Mouse (Mus musculus): ENCODE results near the gene Gda. TPM values are rescaled to one million over a fixed set of nuclear protein-coding genes. Genes with fewer than 3 reads are reported as not detected.

Gene Gda
- polyA plus RNA-seq, 1 experiment from 2014 or later, result 0.15 TPM

DNA sequence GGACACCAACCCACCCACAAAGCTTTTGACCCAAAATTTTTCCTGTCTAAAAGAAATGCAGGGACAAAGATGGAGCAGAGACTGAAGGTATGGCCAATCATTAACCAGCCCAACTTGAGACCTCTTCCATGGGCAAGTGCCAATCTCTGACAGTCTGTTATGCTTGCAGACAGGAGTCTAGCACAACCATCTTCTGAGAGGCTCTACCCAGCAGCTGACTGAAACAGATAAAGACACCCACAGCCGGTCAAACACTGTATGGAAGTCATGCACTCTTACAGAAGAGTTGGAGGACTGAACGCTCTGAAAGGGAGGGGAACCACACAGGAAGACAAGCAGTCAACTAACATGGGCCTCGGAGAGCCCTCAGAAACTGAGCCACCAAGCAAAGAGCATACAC is 36.7 kb downstream of the Gda start:
- Histone ChIP-seq H3K9me3 (no peaks in the 10 kb centered on the region), H3K36me3 (replicated peaks) (no peaks in the 10 kb centered on the region), H3K27me3 (replicated peaks; ENCODE audit: low read depth, poor library complexity, severe bottlenecking) (no peaks in the 10 kb centered on the region), H3K27ac (replicated peaks) (no peak overlapping the region), H3K4me3 (no peak overlapping the region), H3K4me1 (no peaks in the 10 kb centered on the region)
- WGBS, result 84% methylated on average over 3 of the region's 3 CpGs
- no peak for DNase-seq (ENCODE audit: low spot score)

DNA sequence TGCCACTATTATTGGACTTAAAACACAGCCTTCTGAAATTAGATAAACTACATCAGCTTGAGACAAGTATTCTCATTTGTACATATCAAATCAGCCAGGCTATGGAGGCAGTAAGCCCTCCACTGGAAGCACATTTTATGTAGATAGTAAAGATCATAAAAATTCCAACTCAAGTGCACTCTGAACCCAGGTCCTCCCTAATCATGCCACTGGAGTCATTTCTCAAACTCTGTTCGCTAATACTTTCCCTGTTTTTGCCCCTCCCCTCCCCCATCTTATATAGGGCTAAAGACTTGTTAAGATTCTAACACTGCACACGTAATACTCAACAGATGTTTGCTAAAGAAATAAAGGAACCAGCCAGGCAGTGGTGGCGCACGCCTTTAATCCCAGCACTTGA is 39.9 kb downstream of the Gda start:
- no peaks in the 10 kb centered on the region for H3K27me3 ChIP-seq (replicated peaks; ENCODE audit: low read depth, poor library complexity, severe bottlenecking)
- H3K4me3 ChIP-seq, result no peak overlapping the region
- no peaks in the 10 kb centered on the region for H3K9me3 ChIP-seq
- WGBS, result 80% methylated on average over 4 of the region's 4 CpGs
- no peak for DNase-seq (ENCODE audit: low spot score)
- H3K27ac ChIP-seq (replicated peaks), result no peak overlapping the region
- H3K36me3 ChIP-seq (replicated peaks), result no peaks in the 10 kb centered on the region
- no peaks in the 10 kb centered on the region for H3K4me1 ChIP-seq

DNA sequence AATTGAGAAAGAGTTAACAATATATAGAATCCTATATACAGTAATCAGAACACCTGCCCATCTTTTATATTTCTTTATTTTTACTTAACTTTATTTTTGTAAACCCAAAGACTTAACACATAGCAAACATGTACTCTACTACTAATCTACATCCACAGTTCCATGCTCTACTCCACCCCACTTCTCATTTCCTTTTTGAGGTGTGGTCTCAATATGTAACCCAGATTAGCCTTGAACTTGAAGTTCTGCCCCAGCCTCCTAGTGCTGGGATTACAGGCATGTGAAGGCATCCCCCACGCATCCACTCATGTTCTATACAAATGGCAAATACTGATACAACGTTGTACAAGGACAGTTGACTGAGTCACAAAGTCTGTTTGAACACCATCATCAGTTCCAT is 40.4 kb downstream of the Gda start:
- Histone ChIP-seq H3K4me1 (no peaks in the 10 kb centered on the region), H3K9me3 (no peaks in the 10 kb centered on the region), H3K27me3 (replicated peaks; ENCODE audit: low read depth, poor library complexity, severe bottlenecking) (no peaks in the 10 kb centered on the region), H3K36me3 (replicated peaks) (no peaks in the 10 kb centered on the region), H3K4me3 (no peak overlapping the region), H3K27ac (replicated peaks) (no peak overlapping the region)
- no peak for DNase-seq (ENCODE audit: low spot score)
- WGBS, result 80% methylated on average over 2 of the region's 2 CpGs

DNA sequence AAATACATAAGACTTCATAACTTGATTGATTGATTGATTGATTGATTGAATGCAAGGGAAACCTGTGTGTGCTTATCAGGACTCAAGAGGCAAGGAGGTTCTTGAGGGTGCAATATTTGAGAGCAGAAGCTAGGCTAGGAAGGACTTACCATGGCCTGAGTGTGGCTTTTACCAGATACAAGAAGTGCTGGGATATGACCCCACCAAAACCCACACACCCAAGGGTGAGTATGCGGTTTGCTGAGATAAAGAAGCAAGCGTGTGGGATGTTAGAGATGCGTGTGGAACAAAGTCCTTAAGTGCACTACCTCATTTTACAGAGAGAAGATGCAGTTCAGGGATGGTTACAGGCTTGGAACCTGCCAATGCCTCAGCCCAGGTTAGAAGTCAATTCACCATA is 41.0 kb downstream of the Gda start:
- H3K36me3 ChIP-seq (replicated peaks), result no peaks in the 10 kb centered on the region
- H3K9me3 ChIP-seq, result no peaks in the 10 kb centered on the region
- no peak for DNase-seq (ENCODE audit: low spot score)
- no peaks in the 10 kb centered on the region for H3K27me3 ChIP-seq (replicated peaks; ENCODE audit: low read depth, poor library complexity, severe bottlenecking)
- H3K27ac ChIP-seq (replicated peaks), result no peak overlapping the region
- WGBS, result 94% methylated on average over 3 of the region's 3 CpGs
- H3K4me1 ChIP-seq, result no peaks in the 10 kb centered on the region
- no peak overlapping the region for H3K4me3 ChIP-seq

DNA sequence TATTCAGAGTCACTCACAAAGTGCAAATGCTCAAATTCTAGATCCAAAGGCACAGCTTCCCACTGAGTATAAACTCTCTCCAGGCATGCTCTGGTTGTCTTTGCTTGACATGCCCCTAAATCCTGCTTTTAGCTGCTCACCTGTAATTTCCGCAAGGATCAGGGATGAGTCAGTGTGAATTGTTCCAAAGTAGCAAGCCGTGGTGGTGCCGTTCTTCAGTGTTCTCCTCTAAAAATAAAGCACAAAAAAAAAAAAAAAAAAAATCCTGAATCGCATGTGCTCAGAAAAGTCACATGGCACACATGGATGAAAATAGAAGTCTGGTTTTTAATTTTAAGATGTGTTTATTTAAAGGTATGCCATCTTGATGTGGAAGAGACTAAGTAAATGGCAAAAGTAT is 47.9 kb downstream of the Gda start:
- H3K4me1 ChIP-seq, result no peaks in the 10 kb centered on the region
- no peaks in the 10 kb centered on the region for H3K9me3 ChIP-seq
- 94% methylated on average over 4 of the region's 4 CpGs for WGBS
- DNase-seq (ENCODE audit: low spot score), result no peak
- no peaks in the 10 kb centered on the region for H3K36me3 ChIP-seq (replicated peaks)
- no peak overlapping the region for H3K27ac ChIP-seq (replicated peaks)
- H3K4me3 ChIP-seq, result no peak overlapping the region
- H3K27me3 ChIP-seq (replicated peaks; ENCODE audit: low read depth, poor library complexity, severe bottlenecking), result no peaks in the 10 kb centered on the region

DNA sequence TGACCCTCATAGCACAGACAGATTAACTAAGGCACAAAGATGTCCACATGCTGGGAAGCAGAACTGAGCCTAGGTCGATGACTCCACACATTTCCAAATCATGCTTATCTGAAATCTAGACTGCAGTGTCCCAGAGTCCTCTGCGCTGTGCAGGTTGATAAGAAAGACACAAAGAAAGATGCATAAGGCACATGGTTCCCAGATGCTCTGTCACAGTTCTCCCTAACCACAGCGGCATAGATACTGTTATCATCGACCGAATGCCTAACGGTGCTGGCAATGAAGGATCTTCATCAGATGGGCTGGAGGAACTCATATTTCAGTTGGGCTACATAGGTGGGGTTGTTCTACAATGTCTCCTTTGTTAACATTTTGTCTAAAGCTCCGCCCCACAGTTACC is 49.5 kb downstream of the Gda start:
- no peaks in the 10 kb centered on the region for H3K4me1 ChIP-seq
- H3K36me3 ChIP-seq (replicated peaks), result no peaks in the 10 kb centered on the region
- no peaks in the 10 kb centered on the region for H3K9me3 ChIP-seq
- no peaks in the 10 kb centered on the region for H3K27me3 ChIP-seq (replicated peaks; ENCODE audit: low read depth, poor library complexity, severe bottlenecking)
- no peak for DNase-seq (ENCODE audit: low spot score)
- H3K27ac ChIP-seq (replicated peaks), result no peak overlapping the region
- 95% methylated on average over 7 of the region's 7 CpGs for WGBS
- H3K4me3 ChIP-seq, result no peak overlapping the region

DNA sequence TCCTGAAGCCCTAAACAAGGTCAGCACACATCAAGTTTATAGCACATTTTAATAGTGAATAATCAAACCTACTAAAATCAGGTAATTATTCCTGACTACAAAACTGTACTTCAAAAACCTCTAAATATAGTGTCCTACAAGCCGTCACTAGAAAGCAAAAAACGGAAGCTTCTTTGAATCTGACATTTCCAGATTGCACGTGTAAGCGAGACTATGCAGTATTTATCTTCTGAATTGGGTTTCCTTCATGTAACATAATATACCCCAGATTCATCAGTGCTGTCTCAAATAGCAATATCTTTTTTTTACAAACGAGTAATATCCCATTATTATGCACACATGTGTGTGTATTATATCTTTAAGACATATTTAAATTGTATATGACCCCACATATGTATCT is 54.8 kb downstream of the Gda start:
- H3K27ac ChIP-seq (replicated peaks), result no peak overlapping the region
- WGBS, result 89% methylated on average over 5 of the region's 5 CpGs
- no peaks in the 10 kb centered on the region for H3K4me1 ChIP-seq
- no peak overlapping the region for H3K4me3 ChIP-seq
- no peaks in the 10 kb centered on the region for H3K36me3 ChIP-seq (replicated peaks)
- DNase-seq (ENCODE audit: low spot score), result no peak
- H3K9me3 ChIP-seq, result no peaks in the 10 kb centered on the region
- no peaks in the 10 kb centered on the region for H3K27me3 ChIP-seq (replicated peaks; ENCODE audit: low read depth, poor library complexity, severe bottlenecking)

DNA sequence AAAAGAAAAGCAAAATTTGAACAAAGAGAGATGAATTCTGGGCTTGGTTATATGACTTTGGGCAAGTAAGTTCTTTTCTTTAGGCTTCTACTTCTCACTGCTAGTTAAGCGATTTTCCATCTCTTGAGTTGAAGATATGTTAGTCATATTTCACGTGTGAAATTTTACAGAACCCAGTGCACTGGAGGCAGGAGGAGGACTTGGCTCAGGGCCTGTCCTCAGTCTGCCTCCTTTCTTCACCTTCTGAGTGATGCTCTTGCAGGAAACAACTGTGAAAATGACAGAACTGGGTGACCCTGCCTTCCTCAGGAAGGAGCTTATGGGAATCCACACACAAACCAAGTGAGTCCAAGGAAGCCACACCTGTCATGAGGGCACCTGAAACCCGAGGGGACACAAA is 57.9 kb downstream of the Gda start:
- H3K27ac ChIP-seq (replicated peaks), result no peak overlapping the region
- no peaks in the 10 kb centered on the region for H3K9me3 ChIP-seq
- DNase-seq (ENCODE audit: low spot score), result no peak
- H3K36me3 ChIP-seq (replicated peaks), result no peaks in the 10 kb centered on the region
- WGBS, result 77% methylated on average over 3 of the region's 3 CpGs
- H3K4me1 ChIP-seq, result no peaks in the 10 kb centered on the region
- no peak overlapping the region for H3K4me3 ChIP-seq
- no peaks in the 10 kb centered on the region for H3K27me3 ChIP-seq (replicated peaks; ENCODE audit: low read depth, poor library complexity, severe bottlenecking)

DNA sequence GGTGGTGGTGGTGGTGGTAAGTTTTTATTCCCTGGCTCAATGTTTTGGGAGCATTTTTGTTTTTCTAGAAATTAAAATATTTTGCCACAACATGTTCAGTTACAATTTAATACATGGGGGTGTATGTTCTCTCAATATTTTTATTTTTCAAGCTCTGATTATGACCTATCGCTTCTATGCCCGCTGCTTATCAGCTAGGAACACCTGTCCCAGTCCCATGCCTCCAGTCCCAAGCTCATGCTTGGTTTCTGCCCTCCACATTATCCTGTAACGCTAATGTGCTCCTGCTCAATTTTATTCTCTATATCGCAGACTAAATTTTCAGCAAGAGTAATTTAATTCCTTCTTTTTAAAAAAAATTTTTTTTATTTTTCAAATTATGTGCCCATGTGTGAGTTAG is 64.1 kb downstream of the Gda start:
- no peaks in the 10 kb centered on the region for H3K9me3 ChIP-seq
- no peaks in the 10 kb centered on the region for H3K36me3 ChIP-seq (replicated peaks)
- H3K27ac ChIP-seq (replicated peaks), result no peak overlapping the region
- 90% methylated on average over 4 of the region's 4 CpGs for WGBS
- DNase-seq (ENCODE audit: low spot score), result no peak
- H3K4me3 ChIP-seq, result no peak overlapping the region
- H3K4me1 ChIP-seq, result no peaks in the 10 kb centered on the region
- H3K27me3 ChIP-seq (replicated peaks; ENCODE audit: low read depth, poor library complexity, severe bottlenecking), result no peaks in the 10 kb centered on the region

DNA sequence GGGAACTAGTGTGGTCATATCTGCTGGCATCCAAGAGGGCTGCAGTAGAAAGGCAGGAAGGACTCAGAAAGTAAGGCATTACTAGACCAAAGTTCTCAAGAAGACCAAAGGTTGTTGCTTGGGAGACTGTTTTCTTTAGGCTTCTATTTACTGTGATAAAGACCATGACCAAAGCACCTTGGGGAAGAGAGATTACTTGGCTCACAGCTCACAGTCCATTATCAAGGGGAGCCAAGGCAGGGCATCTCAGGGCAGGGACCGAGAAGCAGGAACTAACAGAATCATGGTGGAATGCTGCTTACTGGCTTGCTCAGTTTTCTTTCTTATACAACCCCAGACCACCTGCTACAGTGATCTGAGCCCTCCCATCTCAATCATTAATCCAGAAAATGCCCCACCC is 65.9 kb downstream of the Gda start:
- 82% methylated on average over 1 of the region's 1 CpGs for WGBS
- H3K4me1 ChIP-seq, result no peaks in the 10 kb centered on the region
- H3K27ac ChIP-seq (replicated peaks), result no peak overlapping the region
- no peaks in the 10 kb centered on the region for H3K27me3 ChIP-seq (replicated peaks; ENCODE audit: low read depth, poor library complexity, severe bottlenecking)
- H3K36me3 ChIP-seq (replicated peaks), result no peaks in the 10 kb centered on the region
- no peak for DNase-seq (ENCODE audit: low spot score)
- H3K4me3 ChIP-seq, result no peak overlapping the region
- no peaks in the 10 kb centered on the region for H3K9me3 ChIP-seq

DNA sequence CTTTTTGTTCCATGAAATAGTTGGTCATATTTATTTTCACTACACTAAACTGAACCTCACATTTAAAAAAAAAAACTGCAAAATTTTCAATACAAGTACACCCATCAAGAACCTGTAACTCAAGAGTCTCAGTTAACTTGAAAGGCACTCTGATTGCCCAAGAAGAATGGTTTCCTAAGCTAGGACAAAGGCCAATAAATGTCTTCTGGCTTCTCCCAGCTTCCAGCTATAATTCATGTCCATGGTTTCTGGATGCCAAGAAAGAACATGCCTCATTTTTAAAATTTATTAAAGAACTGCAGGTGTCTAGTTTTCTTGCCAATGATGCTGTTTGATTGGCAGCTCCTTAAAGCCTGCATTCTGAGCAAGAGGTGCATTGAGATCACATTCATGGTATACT is 75.3 kb downstream of the Gda start:
- Histone ChIP-seq H3K9me3 (no peaks in the 10 kb centered on the region), H3K4me3 (no peak overlapping the region), H3K27me3 (replicated peaks; ENCODE audit: low read depth, poor library complexity, severe bottlenecking) (no peaks in the 10 kb centered on the region), H3K36me3 (replicated peaks) (no peaks in the 10 kb centered on the region), H3K27ac (replicated peaks) (no peak overlapping the region), H3K4me1 (no peaks in the 10 kb centered on the region)
- no peak for DNase-seq (ENCODE audit: low spot score)

DNA sequence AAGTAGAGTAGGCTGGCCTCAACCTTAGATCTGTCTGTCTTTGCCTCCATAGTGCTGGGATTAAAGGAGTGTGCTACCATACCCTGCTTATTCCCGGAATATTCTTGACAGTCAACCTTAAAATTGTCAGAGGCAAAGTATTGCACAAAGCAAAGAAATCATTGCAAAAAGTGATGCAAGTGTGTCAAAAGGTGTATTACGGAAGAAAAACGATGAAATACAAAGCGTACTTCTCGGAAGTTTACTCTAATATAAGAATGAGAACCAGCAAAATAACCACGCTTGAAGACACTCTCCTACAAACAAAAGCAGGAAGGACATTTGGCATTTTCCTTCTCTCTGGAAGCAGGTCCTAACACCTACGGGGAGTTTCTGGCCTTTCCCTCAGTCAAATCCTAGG is 76.9 kb downstream of the Gda start:
- no peak for DNase-seq (ENCODE audit: low spot score)
- Histone ChIP-seq H3K27ac (replicated peaks) (no peak overlapping the region), H3K36me3 (replicated peaks) (no peaks in the 10 kb centered on the region), H3K27me3 (replicated peaks; ENCODE audit: low read depth, poor library complexity, severe bottlenecking) (no peaks in the 10 kb centered on the region), H3K4me1 (no peaks in the 10 kb centered on the region), H3K4me3 (no peak overlapping the region), H3K9me3 (no peaks in the 10 kb centered on the region)
- 93% methylated on average over 7 of the region's 7 CpGs for WGBS

DNA sequence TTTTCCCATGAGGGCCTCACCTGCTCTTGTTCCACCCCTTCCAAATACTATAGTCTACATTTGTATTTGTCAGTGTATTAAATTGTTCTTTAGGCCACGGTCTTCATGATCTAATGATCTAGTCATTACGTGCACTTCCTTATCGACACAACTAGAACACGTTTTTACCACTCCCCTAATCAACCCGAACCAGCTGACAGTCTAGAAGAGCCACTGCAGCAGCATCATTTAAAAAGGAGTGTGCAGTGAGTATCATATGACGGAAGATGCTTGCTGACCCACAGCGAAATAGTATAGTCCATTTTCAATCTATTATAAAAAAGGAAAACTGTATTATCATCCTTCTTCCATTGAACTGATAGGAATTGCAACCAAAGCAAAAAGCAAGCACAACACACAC is 82.3 kb downstream of the Gda start:
- DNase-seq (ENCODE audit: low spot score), result no peak
- H3K36me3 ChIP-seq (replicated peaks), result no peaks in the 10 kb centered on the region
- H3K4me3 ChIP-seq, result no peak overlapping the region
- H3K9me3 ChIP-seq, result no peaks in the 10 kb centered on the region
- H3K27ac ChIP-seq (replicated peaks), result no peak overlapping the region
- 90% methylated on average over 7 of the region's 7 CpGs for WGBS
- H3K4me1 ChIP-seq, result no peaks in the 10 kb centered on the region
- H3K27me3 ChIP-seq (replicated peaks; ENCODE audit: low read depth, poor library complexity, severe bottlenecking), result no peaks in the 10 kb centered on the region

DNA sequence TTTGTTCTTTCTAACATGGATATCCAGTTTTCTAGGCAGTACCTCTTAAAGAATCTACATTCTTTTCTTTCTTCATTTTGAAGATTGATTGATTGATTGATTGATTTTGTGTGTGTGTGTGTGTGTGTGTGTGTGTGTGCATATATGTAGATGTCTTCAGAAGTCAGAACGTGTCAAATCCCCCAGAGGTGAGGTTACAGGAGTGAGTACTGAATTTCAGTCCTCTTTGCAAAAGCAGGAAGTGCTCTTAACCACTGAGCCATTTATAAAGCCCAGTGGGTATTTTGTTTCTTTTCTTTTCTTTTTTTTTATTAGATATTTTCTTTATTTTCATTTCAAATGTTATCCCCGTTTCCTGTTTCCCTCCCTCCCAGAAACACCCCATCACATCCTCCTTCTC is 86.4 kb downstream of the Gda start:
- Histone ChIP-seq H3K27ac (replicated peaks) (no peak overlapping the region), H3K4me1 (no peaks in the 10 kb centered on the region), H3K27me3 (replicated peaks; ENCODE audit: low read depth, poor library complexity, severe bottlenecking) (no peaks in the 10 kb centered on the region), H3K36me3 (replicated peaks) (no peaks in the 10 kb centered on the region), H3K4me3 (no peak overlapping the region), H3K9me3 (no peaks in the 10 kb centered on the region)
- WGBS, result 83% methylated on average over 2 of the region's 2 CpGs
- DNase-seq (ENCODE audit: low spot score), result no peak
